Mouse (Mus musculus): ENCODE results near the gene Acot2. TPM values are rescaled to one million over a fixed set of nuclear protein-coding genes. Genes with fewer than 3 reads are reported as not detected.
A peak's percentile ranks its signal among the peaks of the same experiment; 100 is the strongest.
"Not testable (repeated sequence)": the region's sequence is repeated elsewhere in the genome, so short reads cannot be mapped to it uniquely, and the experiment has no call there.

Acot2 gene
- total RNA-seq (2021): 10 to 100 TPM in 1 of 2 experiments, 1 to 10 TPM in 1; 9.9 to 10.9 TPM
- long read RNA-seq, experiment 1, transcript Acot2-201 (3 exons, 2,196 nt): major isoform, 6 of 7 reads
- long read RNA-seq, experiment 1, partial matches to known transcripts: 0 of 7 reads
- long read RNA-seq, experiment 1, other reads (novel, unspliced or antisense): 1 of 7 reads
- long read RNA-seq, experiment 2, transcript Acot2-201 (3 exons, 2,196 nt): major isoform, 5 of 5 reads
- long read RNA-seq, experiment 2, partial matches to known transcripts: 0 of 5 reads
- long read RNA-seq, experiment 2, other reads (novel, unspliced or antisense): 0 of 5 reads

GRCm38 (mm10) chr12:83987583-83988441 lies at the start of gene Acot2:
TSS of gene Acot2 (plus strand) at chr12:83987861.
- DNase-seq (ENCODE audit: low spot score in 2 of 2): peak; percentile 67 to 75

DNA sequence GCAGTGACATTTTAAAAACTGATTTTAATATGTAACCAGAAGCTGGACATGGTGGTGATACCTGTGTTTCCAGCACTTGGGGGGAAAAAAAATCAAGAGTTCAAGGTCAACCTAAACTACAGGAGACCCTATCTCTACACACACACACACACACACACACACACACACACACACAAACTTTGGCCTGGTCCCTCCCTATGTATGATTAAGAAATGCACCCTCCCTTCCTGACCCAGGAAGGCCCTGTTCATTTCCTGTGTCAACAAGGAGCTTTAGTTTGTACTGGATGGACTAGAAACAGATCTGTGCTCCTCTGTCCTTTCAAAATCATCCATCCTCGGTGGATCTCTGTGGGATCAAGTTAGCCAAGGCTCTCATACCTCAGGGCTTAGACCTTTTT lies 49.1 kb upstream of the Acot2 start:
- DNase-seq (ENCODE audit: low spot score in 2 of 2): not testable (repeated sequence)

GRCm38 (mm10) chr12:83939332-83939731 lies 48.3 kb upstream of the Acot2 start:
- no peak for DNase-seq (ENCODE audit: low spot score in 2 of 2)

- DNase-seq (ENCODE audit: low spot score in 2 of 2): no peak
Measured at GRCm38 (mm10) chr12:83940031-83940430, 47.6 kb upstream of the Acot2 start.

DNA sequence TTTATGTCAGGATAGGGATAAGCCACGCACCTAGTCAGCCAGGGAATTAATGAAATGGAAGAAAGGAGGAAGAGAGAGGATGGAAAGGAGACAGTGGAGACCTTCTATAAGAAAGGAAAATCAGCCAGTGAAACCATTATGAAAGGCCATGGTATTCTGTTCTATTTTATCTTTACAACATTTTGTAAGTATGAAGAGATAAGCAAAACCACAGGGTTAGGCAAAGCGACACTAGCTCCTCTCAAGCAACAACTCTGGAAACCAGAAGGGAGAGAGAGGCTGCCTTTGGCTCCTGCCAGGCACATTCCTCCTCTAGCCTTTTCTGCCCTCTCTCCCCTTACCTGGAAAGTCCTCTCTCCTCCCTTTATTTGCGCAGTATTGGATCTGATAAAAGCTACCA lies 45.7 kb upstream of the Acot2 start:
- DNase-seq (ENCODE audit: low spot score in 2 of 2): no peak

DNA sequence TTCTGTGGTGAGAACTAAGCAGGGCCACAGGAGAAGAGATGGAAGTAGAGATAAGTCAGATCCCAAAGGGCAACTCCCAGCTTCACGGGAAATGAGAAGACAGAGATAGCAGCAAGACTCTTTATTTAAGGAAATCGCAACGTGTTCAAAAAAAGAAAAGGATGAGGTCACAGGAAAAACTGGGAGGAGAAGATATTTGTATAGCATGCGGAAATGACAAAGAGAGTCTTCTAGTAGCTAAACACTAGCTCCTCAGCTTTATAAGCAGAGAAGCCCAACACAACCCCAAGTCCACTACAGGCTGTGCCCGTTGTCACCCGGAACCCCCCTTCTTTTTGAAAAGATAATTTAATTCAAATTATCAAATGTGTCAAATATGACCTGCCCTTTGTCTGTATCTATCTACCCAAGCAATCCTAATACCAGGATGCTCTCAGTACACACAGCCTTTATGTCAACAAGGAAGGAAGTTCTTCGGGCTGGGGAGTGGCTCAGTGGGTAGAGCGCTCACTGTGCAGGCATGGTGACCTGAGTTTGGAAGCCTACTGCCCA lies 40.3 kb upstream of the Acot2 start:
- DNase-seq (ENCODE audit: low spot score in 2 of 2): no peak

- DNase-seq (ENCODE audit: low spot score in 2 of 2): no peak
Measured at GRCm38 (mm10) chr12:83949043-83949442, 38.6 kb upstream of the Acot2 start.

GRCm38 (mm10) chr12:83949776-83950492 lies 37.7 kb upstream of the Acot2 start:
- no peak for DNase-seq (ENCODE audit: low spot score in 2 of 2)

DNA sequence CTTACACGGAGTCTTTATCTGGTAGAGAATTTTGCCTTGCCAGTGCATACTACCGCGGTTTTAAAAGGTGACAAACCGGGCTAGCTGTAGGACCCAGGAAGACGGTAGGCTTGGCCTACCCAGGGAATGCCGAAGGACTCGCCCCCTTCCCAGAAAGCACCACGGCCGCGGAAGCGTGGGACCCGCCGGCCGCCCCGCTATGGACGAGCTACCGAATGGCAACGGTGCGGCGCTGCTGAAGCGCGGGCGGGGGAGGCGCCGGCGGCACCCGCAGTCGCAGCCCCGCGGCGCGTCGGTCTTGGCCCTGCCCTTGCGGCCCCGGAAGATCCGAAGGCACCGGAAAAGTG lies 37.2 kb upstream of the Acot2 start, which contains the start of gene Riox1:
Gene Riox1, plus strand, starts transcription at position 116 of the 347 bp plus-strand sequence.
- DNase-seq (ENCODE audit: low spot score in 2 of 2): peak; percentile 86 to 88

- DNase-seq (ENCODE audit: low spot score in 2 of 2): peak; percentile 63 to 66
Measured at GRCm38 (mm10) chr12:83950840-83951701, 36.6 kb upstream of the Acot2 start.

- DNase-seq (ENCODE audit: low spot score in 2 of 2): no peak
Measured at GRCm38 (mm10) chr12:83951711-83952575, 35.7 kb upstream of the Acot2 start.

DNA sequence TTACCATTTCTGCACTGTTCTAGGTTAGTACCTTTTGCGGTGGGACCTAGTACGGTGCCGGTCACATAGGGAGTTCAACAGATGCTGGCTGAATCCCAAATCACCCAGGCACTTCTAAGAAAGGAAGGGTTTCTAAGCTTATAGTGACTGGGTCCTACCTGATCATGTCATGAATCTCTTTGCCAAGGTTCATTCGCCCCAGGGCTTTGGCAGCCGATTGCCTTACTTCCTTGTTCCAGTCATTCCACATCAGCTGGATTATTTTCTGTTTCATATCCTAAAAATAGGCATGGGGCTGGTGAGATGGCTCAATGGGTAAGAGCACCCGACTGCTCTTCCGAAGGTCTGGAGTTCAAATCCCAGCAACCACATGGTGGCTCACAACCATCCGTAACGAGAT lies 29.4 kb upstream of the Acot2 start:
- no peak for DNase-seq (ENCODE audit: low spot score in 2 of 2)

- no peak for DNase-seq (ENCODE audit: low spot score in 2 of 2)
Measured at GRCm38 (mm10) chr12:83965235-83965634, 22.4 kb upstream of the Acot2 start.

DNA sequence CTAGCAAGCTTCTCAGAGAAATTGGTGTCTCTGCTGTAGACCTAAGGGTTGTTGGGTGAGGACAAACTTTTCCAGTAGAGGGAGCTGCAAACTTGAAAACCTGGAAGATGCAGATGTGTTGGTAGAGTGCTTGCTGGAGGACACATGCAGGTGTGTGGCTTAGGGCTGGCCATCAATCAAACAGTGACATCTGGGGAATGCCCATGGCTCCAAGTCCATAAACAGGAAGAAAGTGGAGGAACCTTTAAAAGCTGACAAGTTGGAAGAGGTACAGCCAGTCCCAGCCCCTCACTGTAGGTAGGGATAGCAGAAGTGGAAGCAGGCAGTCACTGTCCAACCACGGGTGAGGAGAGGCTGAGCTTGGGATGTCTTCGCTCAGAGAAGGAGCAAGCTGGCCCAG lies 15.5 kb upstream of the Acot2 start:
- peak; percentile 19 to 41 for DNase-seq (ENCODE audit: low spot score in 2 of 2)

GRCm38 (mm10) chr12:83978862-83979261 lies 8.8 kb upstream of the Acot2 start:
- no peak for DNase-seq (ENCODE audit: low spot score in 2 of 2)

GRCm38 (mm10) chr12:83981615-83982014 lies 6.0 kb upstream of the Acot2 start:
- DNase-seq (ENCODE audit: low spot score in 2 of 2): no peak

DNA sequence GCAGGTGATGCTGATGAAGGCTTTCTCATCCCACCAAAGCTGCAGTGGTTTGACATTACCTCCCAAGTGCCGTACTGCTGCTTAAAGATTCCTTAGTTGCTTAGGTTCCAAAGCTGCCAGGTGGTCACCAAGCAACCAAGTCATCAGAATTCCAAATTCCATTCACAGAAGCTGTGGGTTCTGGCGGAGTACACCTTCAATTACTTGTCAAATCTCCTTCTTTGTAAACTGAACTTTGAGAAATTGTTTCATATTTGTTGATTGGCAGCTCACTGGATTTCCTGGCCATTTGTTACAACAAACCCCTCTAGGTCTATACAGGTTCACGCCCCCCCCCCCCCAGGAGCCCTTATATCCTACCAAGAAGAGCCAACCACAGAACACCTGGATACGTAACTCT lies 2.9 kb upstream of the Acot2 start, which contains the start of gene Heatr4:
Gene Heatr4, minus strand, starts transcription at position 101 of the 400 bp plus-strand sequence.
- no peak for DNase-seq (ENCODE audit: low spot score in 2 of 2)

GRCm38 (mm10) chr12:83987242-83987582 lies 449 bp upstream of the Acot2 start:
- DNase-seq (ENCODE audit: low spot score in 2 of 2): no peak

DNA sequence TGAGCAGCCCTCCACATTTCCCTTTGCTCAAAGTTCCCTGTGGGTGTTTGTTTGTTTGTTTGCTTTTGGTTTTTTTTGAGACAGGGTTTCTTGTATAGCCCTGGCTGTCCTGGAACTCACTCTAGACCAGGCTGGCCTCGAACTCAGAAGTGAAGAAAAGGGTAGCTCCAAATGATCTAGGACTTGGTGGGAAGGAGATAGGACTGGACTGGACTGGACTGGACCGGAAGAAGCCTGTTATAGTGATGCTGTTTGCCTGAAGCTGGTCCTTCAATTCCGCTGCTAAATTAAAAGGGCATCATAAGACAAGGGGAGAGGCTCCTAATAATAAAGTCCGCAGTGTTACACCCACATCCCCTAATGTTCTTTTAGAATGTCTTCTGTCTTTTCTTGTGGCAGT lies 822 bp downstream of the Acot2 start:
- no peak for DNase-seq (ENCODE audit: low spot score in 2 of 2)

- DNase-seq (ENCODE audit: low spot score in 2 of 2): no peak
Measured at GRCm38 (mm10) chr12:83989378-83989777, 1.7 kb downstream of the Acot2 start.

All from left cerebral cortex, adult 18-20 months (tissue).